Mouse (Mus musculus) monocyte, adult 5-6 weeks (primary cell): ENCODE data around the gene Ifna11. TPM values are rescaled to one million over a fixed set of nuclear protein-coding genes. Genes with fewer than 3 reads are reported as not detected.
"Not testable (repeated sequence)": the region's sequence is repeated elsewhere in the genome, so short reads cannot be mapped to it uniquely, and the experiment has no call there.

Experiments
- ATAC-seq: fragments of 153-309, 156-312 bp; replicated peaks from 2 replicates; pipeline ENCODE4 v1.8.0; 2017; ENCODE audit warnings: mild to moderate bottlenecking; ENCODE audit not compliant: low TSS enrichment, insufficient number of reproducible peaks, severe bottlenecking, poor library complexity, low FRiP score
- total RNA-seq: library from RNA; stranded (forward); fragments of 200-1000, 200-491, 200-594 nt; gene quantifications from 3 replicates; pipeline ENCODE4 v1.2.3, GENCODE M21; 2017

Ifna11 gene
- total RNA-seq, result not detected in 3 replicates

DNA sequence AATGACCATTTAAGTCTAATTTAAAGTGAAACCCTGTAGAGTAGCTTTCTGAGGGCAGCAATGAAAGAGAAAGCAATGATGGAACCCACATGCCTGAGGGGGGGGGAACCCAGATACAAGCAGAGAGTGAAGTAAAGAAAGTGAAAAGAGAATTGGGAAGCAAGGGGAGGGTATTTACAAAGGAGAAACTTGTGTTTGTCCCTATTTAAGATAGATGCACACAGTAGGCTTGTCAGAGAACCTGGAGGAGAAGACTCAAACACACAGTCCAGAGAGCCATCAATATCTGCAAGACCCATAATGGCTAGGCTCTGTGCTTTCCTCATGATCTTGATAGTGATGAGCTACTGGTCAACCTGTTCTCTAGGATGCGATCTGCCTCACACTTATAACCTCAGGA, at the start of gene Ifna11:
TSS of gene Ifna11 (plus strand) at position 301 of the 400 bp plus-strand sequence.
- no peak for ATAC-seq

DNA sequence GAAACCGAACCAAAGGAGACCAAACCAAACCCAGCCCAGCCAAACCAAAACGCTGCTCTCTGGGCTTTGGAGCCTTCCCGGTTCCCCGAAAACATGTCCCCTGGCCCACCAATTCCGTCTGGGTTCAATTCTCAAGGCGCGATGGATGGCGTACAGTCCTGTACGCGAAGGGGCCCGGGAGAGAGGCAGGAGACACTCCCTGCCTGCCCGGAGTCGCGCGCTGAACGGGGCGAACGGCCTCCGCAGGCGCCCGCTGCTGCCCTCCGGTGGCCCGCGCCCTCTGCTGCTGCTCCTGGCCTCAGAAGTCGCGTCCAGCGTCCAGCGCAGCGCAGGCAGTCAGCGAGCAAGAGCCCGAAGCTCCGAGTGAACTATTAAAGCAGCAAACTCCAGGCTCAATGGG, 46.2 kb upstream of the Ifna11 start, which contains the start of gene Gm13290:
TSS of gene Gm13290 (plus strand) at position 301 of the 400 bp plus-strand sequence.
- not testable (repeated sequence) for ATAC-seq

DNA sequence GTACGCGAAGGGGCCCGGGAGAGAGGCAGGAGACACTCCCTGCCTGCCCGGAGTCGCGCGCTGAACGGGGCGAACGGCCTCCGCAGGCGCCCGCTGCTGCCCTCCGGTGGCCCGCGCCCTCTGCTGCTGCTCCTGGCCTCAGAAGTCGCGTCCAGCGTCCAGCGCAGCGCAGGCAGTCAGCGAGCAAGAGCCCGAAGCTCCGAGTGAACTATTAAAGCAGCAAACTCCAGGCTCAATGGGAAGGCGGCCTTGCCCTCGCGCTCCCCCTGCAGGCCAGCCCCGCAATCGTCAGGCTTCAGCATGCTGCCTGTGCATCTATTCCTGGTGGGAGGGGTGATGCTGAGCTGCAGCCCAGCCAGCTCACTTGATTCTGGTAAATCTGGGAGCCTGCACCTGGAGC, 43.1 kb upstream of the Ifna11 start, which contains the start of gene Gm13289:
TSS of gene Gm13289 (plus strand) at position 301 of the 400 bp plus-strand sequence.
- not testable (repeated sequence) for ATAC-seq

DNA sequence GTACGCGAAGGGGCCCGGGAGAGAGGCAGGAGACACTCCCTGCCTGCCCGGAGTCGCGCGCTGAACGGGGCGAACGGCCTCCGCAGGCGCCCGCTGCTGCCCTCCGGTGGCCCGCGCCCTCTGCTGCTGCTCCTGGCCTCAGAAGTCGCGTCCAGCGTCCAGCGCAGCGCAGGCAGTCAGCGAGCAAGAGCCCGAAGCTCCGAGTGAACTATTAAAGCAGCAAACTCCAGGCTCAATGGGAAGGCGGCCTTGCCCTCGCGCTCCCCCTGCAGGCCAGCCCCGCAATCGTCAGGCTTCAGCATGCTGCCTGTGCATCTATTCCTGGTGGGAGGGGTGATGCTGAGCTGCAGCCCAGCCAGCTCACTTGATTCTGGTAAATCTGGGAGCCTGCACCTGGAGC, 40.2 kb upstream of the Ifna11 start, which contains the start of gene Gm13272:
TSS of gene Gm13272 (plus strand) at position 301 of the 400 bp plus-strand sequence.
- not testable (repeated sequence) for ATAC-seq

DNA sequence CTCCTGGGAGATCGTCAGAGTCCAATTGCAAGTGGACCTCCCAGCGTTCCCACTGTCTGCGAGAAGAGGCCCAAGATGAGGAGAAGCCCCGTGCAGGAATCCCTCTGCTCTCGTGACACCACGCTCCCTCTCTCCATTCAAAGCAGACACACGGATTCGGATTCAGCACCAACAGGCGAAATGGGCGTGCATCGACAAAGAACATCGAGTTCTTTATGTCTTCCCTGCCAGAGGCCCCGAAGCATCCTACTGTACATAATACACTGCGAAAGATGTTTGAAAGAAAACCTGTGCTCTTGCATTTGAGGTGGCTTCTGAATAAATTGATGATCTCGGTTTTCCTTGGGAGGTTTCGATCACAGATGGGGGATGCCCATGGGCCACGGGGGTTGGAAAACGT, 39.4 kb upstream of the Ifna11 start:
- ATAC-seq, result not testable (repeated sequence)

DNA sequence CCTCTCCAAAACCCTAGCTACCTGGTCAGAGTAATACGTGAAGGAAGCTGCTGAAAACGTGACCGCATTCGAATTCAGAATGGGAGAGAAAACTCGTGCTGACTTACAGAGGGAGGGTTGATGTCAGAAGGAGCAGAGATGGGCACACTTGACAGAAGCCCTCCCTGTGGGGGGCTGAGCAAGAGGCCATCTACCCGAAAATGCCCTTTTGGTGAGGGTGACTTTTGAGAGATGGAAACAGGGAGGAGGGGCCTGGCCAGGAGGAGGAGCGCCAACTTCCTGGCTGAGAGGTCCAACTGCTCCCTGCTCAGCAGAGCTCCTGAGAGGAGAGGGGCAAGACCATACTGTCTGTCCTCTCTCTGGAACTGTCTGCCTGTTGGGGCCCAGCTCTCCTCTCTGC, 37.9 kb upstream of the Ifna11 start, which contains the start of gene Ifnz:
TSS of gene Ifnz (plus strand) at position 301 of the 400 bp plus-strand sequence.
- not testable (repeated sequence) for ATAC-seq

DNA sequence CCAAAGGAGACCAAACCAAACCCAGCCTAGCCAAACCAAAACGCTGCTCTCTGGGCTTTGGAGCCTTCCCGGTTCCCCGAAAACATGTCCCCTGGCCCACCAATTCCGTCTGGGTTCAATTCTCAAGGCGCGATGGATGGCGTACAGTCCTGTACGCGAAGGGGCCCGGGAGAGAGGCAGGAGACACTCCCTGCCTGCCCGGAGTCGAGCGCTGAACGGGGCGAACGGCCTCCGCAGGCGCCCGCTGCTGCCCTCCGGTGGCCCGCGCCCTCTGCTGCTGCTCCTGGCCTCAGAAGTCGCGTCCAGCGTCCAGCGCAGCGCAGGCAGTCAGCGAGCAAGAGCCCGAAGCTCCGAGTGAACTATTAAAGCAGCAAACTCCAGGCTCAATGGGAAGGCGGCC, 37.4 kb upstream of the Ifna11 start:
- not testable (repeated sequence) for ATAC-seq

DNA sequence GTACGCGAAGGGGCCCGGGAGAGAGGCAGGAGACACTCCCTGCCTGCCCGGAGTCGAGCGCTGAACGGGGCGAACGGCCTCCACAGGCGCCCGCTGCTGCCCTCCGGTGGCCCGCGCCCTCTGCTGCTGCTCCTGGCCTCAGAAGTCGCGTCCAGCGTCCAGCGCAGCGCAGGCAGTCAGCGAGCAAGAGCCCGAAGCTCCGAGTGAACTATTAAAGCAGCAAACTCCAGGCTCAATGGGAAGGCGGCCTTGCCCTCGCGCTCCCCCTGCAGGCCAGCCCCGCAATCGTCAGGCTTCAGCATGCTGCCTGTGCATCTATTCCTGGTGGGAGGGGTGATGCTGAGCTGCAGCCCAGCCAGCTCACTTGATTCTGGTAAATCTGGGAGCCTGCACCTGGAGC, 34.4 kb upstream of the Ifna11 start, which contains the start of gene Gm13276:
TSS of gene Gm13276 (plus strand) at position 301 of the 400 bp plus-strand sequence.
- not testable (repeated sequence) for ATAC-seq

DNA sequence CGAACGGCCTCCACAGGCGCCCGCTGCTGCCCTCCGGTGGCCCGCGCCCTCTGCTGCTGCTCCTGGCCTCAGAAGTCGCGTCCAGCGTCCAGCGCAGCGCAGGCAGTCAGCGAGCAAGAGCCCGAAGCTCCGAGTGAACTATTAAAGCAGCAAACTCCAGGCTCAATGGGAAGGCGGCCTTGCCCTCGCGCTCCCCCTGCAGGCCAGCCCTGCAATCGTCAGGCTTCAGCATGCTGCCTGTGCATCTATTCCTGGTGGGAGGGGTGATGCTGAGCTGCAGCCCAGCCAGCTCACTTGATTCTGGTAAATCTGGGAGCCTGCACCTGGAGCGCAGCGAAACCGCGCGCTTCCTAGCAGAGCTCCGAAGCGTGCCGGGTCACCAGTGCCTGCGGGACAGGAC, 31.4 kb upstream of the Ifna11 start, which contains the start of gene Gm13277:
TSS of gene Gm13277 (plus strand) at position 231 of the 400 bp plus-strand sequence.
- not testable (repeated sequence) for ATAC-seq

DNA sequence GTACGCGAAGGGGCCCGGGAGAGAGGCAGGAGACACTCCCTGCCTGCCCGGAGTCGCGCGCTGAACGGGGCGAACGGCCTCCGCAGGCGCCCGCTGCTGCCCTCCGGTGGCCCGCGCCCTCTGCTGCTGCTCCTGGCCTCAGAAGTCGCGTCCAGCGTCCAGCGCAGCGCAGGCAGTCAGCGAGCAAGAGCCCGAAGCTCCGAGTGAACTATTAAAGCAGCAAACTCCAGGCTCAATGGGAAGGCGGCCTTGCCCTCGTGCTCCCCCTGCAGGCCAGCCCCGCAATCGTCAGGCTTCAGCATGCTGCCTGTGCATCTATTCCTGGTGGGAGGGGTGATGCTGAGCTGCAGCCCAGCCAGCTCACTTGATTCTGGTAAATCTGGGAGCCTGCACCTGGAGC, 28.5 kb upstream of the Ifna11 start, which contains the start of gene Gm13278:
TSS of gene Gm13278 (plus strand) at position 301 of the 400 bp plus-strand sequence.
- not testable (repeated sequence) for ATAC-seq

DNA sequence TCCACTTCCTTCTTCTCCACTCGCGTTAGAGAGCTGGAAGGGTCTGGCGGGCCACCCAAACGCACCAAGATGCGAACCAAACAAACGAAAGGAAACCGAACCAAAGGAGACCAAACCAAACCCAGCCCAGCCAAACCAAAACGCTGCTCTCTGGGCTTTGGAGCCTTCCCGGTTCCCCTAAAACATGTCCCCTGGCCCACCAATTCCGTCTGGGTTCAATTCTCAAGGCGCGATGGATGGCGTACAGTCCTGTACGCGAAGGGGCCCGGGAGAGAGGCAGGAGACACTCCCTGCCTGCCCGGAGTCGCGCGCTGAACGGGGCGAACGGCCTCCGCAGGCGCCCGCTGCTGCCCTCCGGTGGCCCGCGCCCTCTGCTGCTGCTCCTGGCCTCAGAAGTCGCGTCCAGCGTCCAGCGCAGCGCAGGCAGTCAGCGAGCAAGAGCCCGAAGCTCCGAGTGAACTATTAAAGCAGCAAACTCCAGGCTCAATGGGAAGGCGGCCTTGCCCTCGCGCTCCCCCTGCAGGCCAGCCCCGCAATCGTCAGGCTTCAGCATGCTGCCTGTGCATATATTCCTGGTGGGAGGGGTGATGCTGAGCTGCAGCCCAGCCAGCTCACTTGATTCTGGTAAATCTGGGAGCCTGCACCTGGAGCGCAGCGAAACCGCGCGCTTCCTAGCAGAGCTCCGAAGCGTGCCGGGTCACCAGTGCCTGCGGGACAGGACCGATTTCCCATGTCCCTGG, 25.7 kb upstream of the Ifna11 start, which contains the start of gene Gm13275:
TSS of gene Gm13275 (plus strand) at position 552 of the 740 bp plus-strand sequence.
- not testable (repeated sequence) for ATAC-seq

DNA sequence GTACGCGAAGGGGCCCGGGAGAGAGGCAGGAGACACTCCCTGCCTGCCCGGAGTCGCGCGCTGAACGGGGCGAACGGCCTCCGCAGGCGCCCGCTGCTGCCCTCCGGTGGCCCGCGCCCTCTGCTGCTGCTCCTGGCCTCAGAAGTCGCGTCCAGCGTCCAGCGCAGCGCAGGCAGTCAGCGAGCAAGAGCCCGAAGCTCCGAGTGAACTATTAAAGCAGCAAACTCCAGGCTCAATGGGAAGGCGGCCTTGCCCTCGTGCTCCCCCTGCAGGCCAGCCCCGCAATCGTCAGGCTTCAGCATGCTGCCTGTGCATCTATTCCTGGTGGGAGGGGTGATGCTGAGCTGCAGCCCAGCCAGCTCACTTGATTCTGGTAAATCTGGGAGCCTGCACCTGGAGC, 22.7 kb upstream of the Ifna11 start, which contains the start of gene Gm13279:
TSS of gene Gm13279 (plus strand) at position 301 of the 400 bp plus-strand sequence.
- ATAC-seq, result not testable (repeated sequence)

DNA sequence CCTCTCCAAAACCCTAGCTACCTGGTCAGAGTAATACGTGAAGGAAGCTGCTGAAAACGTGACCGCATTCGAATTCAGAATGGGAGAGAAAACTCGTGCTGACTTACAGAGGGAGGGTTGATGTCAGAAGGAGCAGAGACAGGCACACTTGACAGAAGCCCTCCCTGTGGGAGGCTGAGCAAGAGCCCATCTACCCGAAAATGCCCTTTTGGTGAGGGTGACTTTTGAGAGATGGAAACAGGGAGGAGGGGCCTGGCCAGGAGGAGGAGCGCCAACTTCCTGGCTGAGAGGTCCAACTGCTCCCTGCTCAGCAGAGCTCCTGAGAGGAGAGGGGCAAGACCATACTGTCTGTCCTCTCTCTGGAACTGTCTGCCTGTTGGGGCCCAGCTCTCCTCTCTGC, 20.4 kb upstream of the Ifna11 start, which contains the start of gene Gm13285:
TSS of gene Gm13285 (plus strand) at position 301 of the 400 bp plus-strand sequence.
- not testable (repeated sequence) for ATAC-seq

DNA sequence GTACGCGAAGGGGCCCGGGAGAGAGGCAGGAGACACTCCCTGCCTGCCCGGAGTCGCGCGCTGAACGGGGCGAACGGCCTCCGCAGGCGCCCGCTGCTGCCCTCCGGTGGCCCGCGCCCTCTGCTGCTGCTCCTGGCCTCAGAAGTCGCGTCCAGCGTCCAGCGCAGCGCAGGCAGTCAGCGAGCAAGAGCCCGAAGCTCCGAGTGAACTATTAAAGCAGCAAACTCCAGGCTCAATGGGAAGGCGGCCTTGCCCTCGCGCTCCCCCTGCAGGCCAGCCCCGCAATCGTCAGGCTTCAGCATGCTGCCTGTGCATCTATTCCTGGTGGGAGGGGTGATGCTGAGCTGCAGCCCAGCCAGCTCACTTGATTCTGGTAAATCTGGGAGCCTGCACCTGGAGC, 16.8 kb upstream of the Ifna11 start, which contains the start of gene Gm13287:
TSS of gene Gm13287 (plus strand) at position 301 of the 400 bp plus-strand sequence.
- ATAC-seq, result not testable (repeated sequence)

DNA sequence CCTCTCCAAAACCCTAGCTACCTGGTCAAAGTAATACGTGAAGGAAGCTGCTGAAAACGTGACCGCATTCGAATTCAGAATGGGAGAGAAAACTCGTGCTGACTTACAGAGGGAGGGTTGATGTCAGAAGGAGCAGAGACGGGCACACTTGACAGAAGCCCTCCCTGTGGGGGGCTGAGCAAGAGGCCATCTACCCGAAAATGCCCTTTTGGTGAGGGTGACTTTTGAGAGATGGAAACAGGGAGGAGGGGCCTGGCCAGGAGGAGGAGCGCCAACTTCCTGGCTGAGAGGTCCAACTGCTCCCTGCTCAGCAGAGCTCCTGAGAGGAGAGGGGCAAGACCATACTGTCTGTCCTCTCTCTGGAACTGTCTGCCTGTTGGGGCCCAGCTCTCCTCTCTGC, 14.5 kb upstream of the Ifna11 start, which contains the start of gene Gm13288:
TSS of gene Gm13288 (plus strand) at position 301 of the 400 bp plus-strand sequence.
- ATAC-seq, result not testable (repeated sequence)

DNA sequence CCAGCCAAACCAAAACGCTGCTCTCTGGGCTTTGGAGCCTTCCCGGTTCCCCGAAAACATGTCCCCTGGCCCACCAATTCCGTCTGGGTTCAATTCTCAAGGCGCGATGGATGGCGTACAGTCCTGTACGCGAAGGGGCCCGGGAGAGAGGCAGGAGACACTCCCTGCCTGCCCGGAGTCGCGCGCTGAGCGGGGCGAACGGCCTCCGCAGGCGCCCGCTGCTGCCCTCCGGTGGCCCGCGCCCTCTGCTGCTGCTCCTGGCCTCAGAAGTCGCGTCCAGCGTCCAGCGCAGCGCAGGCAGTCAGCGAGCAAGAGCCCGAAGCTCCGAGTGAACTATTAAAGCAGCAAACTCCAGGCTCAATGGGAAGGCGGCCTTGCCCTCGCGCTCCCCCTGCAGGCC, 14.0 kb upstream of the Ifna11 start:
- not testable (repeated sequence) for ATAC-seq

DNA sequence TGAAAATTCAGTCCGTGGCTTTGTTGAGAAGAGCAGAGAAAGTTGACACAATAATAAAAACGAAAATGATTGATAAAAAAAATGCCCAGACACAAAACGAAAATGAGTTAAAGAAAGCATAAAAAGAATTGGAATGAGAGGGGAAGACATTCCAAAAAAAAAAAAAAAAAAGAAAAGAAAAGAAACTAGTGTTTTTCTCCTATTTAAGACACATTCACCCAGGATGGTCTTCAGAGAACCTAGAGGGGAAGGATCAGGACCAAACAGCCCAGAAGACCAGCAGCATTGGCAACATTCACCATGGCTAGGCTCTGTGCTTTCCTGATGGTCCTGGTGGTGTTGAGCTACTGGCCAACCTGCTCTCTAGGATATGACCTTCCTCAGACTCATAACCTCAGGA, 3.8 kb upstream of the Ifna11 start, which contains the start of gene Ifna7:
TSS of gene Ifna7 (plus strand) at position 301 of the 400 bp plus-strand sequence.
- no peak for ATAC-seq

DNA sequence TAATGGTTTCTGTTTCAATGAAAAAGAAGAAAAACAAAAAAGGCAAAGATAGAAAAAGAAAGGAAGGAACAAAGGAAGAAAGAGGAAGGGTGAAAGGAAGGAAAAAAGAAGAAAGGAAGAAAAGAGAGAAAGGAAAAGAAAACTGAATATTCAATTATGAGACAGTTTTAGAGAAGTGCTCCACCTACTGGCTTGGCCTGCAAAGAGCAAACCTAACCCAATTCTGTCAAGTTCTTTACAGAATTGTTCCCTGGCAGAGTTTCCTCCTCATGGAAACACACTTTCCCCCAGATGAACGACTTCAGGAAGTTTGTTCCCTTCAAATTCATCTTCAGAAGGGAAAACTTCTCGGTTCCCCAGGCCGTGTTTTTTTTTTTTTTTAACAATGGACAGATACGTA, 3.2 kb downstream of the Ifna11 start:
- no peak for ATAC-seq

DNA sequence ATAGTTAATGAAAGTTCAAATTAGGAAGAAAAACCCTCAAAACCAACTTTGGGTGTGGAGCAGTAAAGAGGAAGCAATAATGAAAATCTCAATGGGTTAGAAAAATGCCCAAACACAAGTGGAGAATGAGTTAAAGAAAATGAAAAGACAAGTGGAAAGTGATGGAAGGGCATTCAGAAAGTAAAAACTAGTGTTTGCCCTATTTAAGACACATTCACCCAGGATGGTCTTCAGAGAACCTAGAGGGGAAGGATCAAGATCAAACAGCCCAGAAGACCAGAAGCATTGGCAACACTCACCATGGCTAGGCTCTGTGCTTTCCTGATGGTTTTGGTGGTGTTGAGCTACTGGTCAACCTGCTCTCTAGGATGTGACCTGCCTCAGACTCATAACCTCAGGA, 7.4 kb downstream of the Ifna11 start, which contains the start of gene Ifna6:
TSS of gene Ifna6 (plus strand) at position 301 of the 400 bp plus-strand sequence.
- not testable (repeated sequence) for ATAC-seq
